Mouse (Mus musculus) hindbrain, postnatal 0 days (tissue): ENCODE measurements around the gene Brd7. TPM values are rescaled to one million over a fixed set of nuclear protein-coding genes. Genes with fewer than 3 reads are reported as not detected.

Experiments
- ATAC-seq: fragments of 200-750 bp; cut with Nextera tagmentation; 2 replicates; pipeline ENCODE4 v1.8.0; 2017; ENCODE audit warnings: mild to moderate bottlenecking, moderate TSS enrichment, moderate library complexity
- DNase-seq: peaks from one replicate; pipeline ENCODE4 v3.0.0-alpha.2; 2015; ENCODE audit warnings: low spot score
- H3K27ac ChIP-seq: fragments of 300-500 bp; sonication (generic); 2 replicates; pipeline ENCODE4 v1.5.1; 2014; ENCODE audit warnings: mild to moderate bottlenecking
- H3K27me3 ChIP-seq: fragments of 300-500 bp; sonication (generic); 2 replicates; pipeline ENCODE4 v1.6.1; 2014; ENCODE audit warnings: low read length, mixed read lengths; ENCODE audit not compliant: insufficient read depth
- H3K36me3 ChIP-seq: fragments of 300-500 bp; sonication (generic); 2 replicates; pipeline ENCODE4 v1.6.1; 2014; ENCODE audit warnings: low read length, mixed read lengths; ENCODE audit not compliant: insufficient read depth
- H3K4me1 ChIP-seq: fragments of 300-500 bp; sonication (generic); 2 replicates; pipeline ENCODE4 v1.6.1; 2014; ENCODE audit warnings: antibody characterized with exemption, low read length, mixed read lengths; ENCODE audit not compliant: insufficient read depth
- H3K4me2 ChIP-seq: fragments of 300-500 bp; sonication (generic); 2 replicates; pipeline ENCODE4 v1.6.1; 2014; ENCODE audit warnings: low read depth, mild to moderate bottlenecking, low read length, moderate library complexity, mixed read lengths
- H3K4me3 ChIP-seq: fragments of 300-500 bp; sonication (generic); 2 replicates; pipeline ENCODE4 v1.5.1; 2014; ENCODE audit warnings: low read length
- H3K9ac ChIP-seq: fragments of 300-500 bp; sonication (generic); replicated peaks from 2 replicates; pipeline ENCODE4 v1.6.1; 2014; ENCODE audit warnings: mild to moderate bottlenecking, low read length, moderate library complexity, mixed read lengths
- H3K9me3 ChIP-seq: fragments of 300-500 bp; sonication (generic); 2 replicates; pipeline ENCODE4 v1.6.1; 2016; ENCODE audit warnings: low read length, mixed read lengths
- CTCF ChIP-seq: IDR thresholded peaks from 2 replicates; pipeline ENCODE4 v1.5.1; 2016; ENCODE audit warnings: antibody characterized with exemption, control low read depth, low read depth
- WGBS: fragments of 180-500 bp; shearing (Covaris S2); extraction: QIAGEN DNeasy Blood & Tissue Kit; methylation state at CpG from one replicate; pipeline ENCODE4 v1.1.7; 2014; 5-methylcytosine and 5-hydroxymethylcytosine counted together
- polyA plus RNA-seq: library from polyadenylated mRNA; unstranded; fragments of >200 nt; fragmentation: Nextera tagmentation; extraction: Ambion mirVana; gene quantifications from 2 replicates; pipeline ENCODE4 v1.2.1, GENCODE M21; 2015
- total RNA-seq: library from RNA; depleted of rRNA; stranded (reverse); fragments of >200 nt; gene quantifications from 2 replicates; pipeline ENCODE4 v1.2.3, GENCODE M21; 2014

Gene Brd7
- total and polyA plus RNA-seq, 2 experiments from 2014 or later: 15.5 to 57.8 TPM

- no peak overlapping the region for H3K4me3 ChIP-seq
- TF ChIP-seq CTCF: no peak
- DNase-seq (no peak), ATAC-seq (no peak)
- 87% methylated on average over 4 of the region's 4 CpGs for WGBS
- H3K27ac ChIP-seq: no peak overlapping the region
- no peaks in the 10 kb centered on the region for H3K9me3 ChIP-seq
- no peaks in the 10 kb centered on the region for H3K27me3 ChIP-seq
- H3K9ac ChIP-seq: no peak overlapping the region
- H3K4me2 ChIP-seq: no peak overlapping the region
- no peaks in the 10 kb centered on the region for H3K4me1 ChIP-seq
- H3K36me3 ChIP-seq: no peaks in the 10 kb centered on the region
Measured at GRCm38 (mm10) chr8:88305814-88306213, 56.2 kb downstream of the Brd7 start.

- no peaks in the 10 kb centered on the region for H3K36me3 ChIP-seq
- no peaks in the 10 kb centered on the region for H3K9me3 ChIP-seq
- no peak overlapping the region for H3K9ac ChIP-seq
- WGBS: 39% methylated on average over 15 of the region's 15 CpGs
- H3K4me3 ChIP-seq: no peak overlapping the region
- no peak overlapping the region for H3K27ac ChIP-seq
- no peak overlapping the region for H3K4me2 ChIP-seq
- TF ChIP-seq CTCF: no peak
- ATAC-seq (peak; percentile 59; the same call in 1 of the 2 replicates), DNase-seq (peak; percentile 50)
- no peaks in the 10 kb centered on the region for H3K27me3 ChIP-seq
- no peaks in the 10 kb centered on the region for H3K4me1 ChIP-seq
Measured at GRCm38 (mm10) chr8:88301589-88302437, 60.2 kb downstream of the Brd7 start.

GRCm38 (mm10) chr8:88299907-88300603 lies 61.9 kb downstream of the Brd7 start:
- no peaks in the 10 kb centered on the region for H3K27me3 ChIP-seq
- no peak for DNase-seq
- no peaks in the 10 kb centered on the region for H3K36me3 ChIP-seq
- WGBS: 66% methylated on average over 10 of the region's 10 CpGs
- no peak for TF ChIP-seq CTCF
- no peak overlapping the region for H3K4me3 ChIP-seq
- no peak overlapping the region for H3K27ac ChIP-seq
- no peaks in the 10 kb centered on the region for H3K4me1 ChIP-seq
- no peak overlapping the region for H3K9ac ChIP-seq
- no peak overlapping the region for H3K4me2 ChIP-seq
- H3K9me3 ChIP-seq: no peaks in the 10 kb centered on the region
- no peak for ATAC-seq

GRCm38 (mm10) chr8:88298733-88299103 lies 63.3 kb downstream of the Brd7 start:
- Histone ChIP-seq H3K4me3 (no peak overlapping the region), H3K4me2 (no peak overlapping the region), H3K27me3 (no peaks in the 10 kb centered on the region), H3K36me3 (no peaks in the 10 kb centered on the region), H3K4me1 (no peaks in the 10 kb centered on the region), H3K9ac (no peak overlapping the region), H3K27ac (no peak overlapping the region), H3K9me3 (no peaks in the 10 kb centered on the region)
- 84% methylated on average over 10 of the region's 10 CpGs for WGBS
- DNase-seq: no peak
- no peak for TF ChIP-seq CTCF
- ATAC-seq: no peak

- DNase-seq: no peak
- no peaks in the 10 kb centered on the region for H3K27me3 ChIP-seq
- no peaks in the 10 kb centered on the region for H3K36me3 ChIP-seq
- no peak overlapping the region for H3K4me3 ChIP-seq
- H3K9ac ChIP-seq: no peak overlapping the region
- H3K9me3 ChIP-seq: no peaks in the 10 kb centered on the region
- no peak overlapping the region for H3K4me2 ChIP-seq
- H3K4me1 ChIP-seq: no peaks in the 10 kb centered on the region
- ATAC-seq: no peak
- H3K27ac ChIP-seq: no peak overlapping the region
- TF ChIP-seq CTCF: no peak
- WGBS: 58% methylated on average over 12 of the region's 12 CpGs
Measured at GRCm38 (mm10) chr8:88297976-88298732, 63.8 kb downstream of the Brd7 start.

GRCm38 (mm10) chr8:88294977-88295376 lies 67.0 kb downstream of the Brd7 start:
- Histone ChIP-seq H3K4me2 (no peak overlapping the region), H3K27ac (no peak overlapping the region), H3K36me3 (no peaks in the 10 kb centered on the region), H3K27me3 (no peaks in the 10 kb centered on the region), H3K9me3 (no peaks in the 10 kb centered on the region), H3K4me3 (no peak overlapping the region), H3K4me1 (no peaks in the 10 kb centered on the region), H3K9ac (no peak overlapping the region)
- DNase-seq: no peak
- 83% methylated on average over 2 of the region's 2 CpGs for WGBS
- no peak for TF ChIP-seq CTCF
- no peak for ATAC-seq
